Mouse (Mus musculus) stomach, postnatal 0 days (tissue): ENCODE measurements around the gene Phb2.

Experiments used
- CTCF ChIP-seq: IDR thresholded peaks from 2 replicates; pipeline ENCODE4 v1.5.1; 2016; ENCODE audit warnings: antibody characterized with exemption, low read depth, mild to moderate bottlenecking, moderate library complexity
- EP300 ChIP-seq: optimal IDR thresholded peaks from 2 replicates; pipeline ENCODE3; 2016; ENCODE audit warnings: antibody characterized with exemption

- TF ChIP-seq EP300 (no peak), CTCF (no peak)
Observed at GRCm38 (mm10) chr6:124758849-124759232, 46.7 kb downstream of the Phb2 start.
